Mouse (Mus musculus): Measurements from ENCODE around the gene Os9. TPM values are rescaled to one million over a fixed set of nuclear protein-coding genes. Genes with fewer than 3 reads are reported as not detected.
A peak's percentile ranks its signal among the peaks of the same experiment; 100 is the strongest.

The Os9 gene
- total and polyA plus RNA-seq, 2 experiments from 2014 or later: 114 to 126 TPM

DNA sequence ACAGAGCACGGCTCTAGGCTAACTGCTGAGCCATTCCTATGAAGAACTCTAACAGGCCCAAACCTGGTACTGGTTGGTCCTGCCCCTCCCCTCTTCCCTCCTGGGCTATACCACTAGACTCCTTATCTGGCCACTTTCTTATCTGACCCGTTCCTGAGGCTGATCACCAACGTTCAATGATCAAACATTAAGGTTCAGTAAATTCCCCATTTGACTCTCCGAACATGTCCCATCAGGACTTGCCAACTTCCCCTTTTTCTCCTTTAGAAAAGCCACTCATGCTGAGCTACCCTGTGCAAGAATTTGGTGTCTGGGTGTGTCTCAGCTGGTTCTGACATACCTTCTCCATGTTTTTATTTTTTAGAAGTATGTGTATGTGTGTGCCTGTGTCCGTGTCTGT lies 5.6 kb upstream of the Os9 start:
- Histone ChIP-seq H3K9ac (replicated peaks; ENCODE audit: low read length, poor library complexity, severe bottlenecking) (no peak overlapping the region), H3K4me2 (ENCODE audit: low read depth, low read length, poor library complexity, severe bottlenecking) (no peak overlapping the region), H3K27ac (ENCODE audit: low read depth, low read length) (no peak overlapping the region), H3K9me3 (ENCODE audit: low read length) (no peaks in the 10 kb centered on the region), H3K27me3 (ENCODE audit: insufficient read depth, low read length) (no peaks in the 10 kb centered on the region), H3K36me3 (ENCODE audit: insufficient read depth, low read length) (no peaks in the 10 kb centered on the region), H3K4me1 (ENCODE audit: insufficient read depth, low read length) (no peaks in the 10 kb centered on the region), H3K4me3 (ENCODE audit: low read depth, low read length) (no peak overlapping the region)
- no peak for TF ChIP-seq CTCF (IDR thresholded peaks at IDR 0.05)
- 83% methylated on average over 5 of the region's 5 CpGs for WGBS
- ATAC-seq (ENCODE audit: low FRiP score) (no peak), DNase-seq (ENCODE audit: low spot score) (no peak)

DNA sequence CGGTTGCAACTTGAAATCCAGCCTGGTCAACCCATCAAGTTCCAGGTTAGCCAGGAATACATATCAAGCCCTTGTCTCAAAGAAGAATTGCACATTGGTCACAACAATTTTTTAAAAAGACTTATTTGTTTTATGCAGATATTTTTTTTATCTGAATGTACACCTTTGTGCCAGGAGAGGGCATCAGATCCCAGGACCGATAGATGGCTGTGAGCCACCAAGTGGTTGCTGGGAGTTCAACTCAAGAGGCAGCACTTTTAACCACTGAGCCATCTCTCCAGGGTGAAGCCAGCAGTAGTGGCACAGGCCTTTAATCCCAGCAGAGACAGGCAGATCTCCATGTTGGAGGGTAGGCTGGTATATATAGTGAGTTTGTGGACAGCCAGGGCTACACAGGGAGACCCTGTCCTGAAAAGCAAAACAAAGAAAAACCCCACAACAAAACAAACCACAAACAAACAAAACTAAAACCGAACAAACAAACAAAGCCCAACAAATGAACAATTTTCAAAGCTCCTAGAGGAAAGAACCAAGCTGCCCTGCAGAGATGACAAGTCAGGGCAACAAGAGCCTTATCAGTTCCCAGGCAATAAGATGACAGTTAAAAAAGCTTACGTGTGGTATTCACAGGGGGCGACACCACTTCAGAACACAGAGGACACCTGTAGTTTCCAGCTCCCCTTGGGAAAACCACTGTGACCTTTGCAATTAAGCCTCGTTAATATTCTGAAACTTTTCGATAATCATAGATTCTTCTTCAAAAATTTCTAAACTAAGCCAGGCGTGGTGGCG lies 4.5 kb upstream of the Os9 start:
- ATAC-seq (ENCODE audit: low FRiP score): no peak
- WGBS: 73% methylated on average over 9 of the region's 9 CpGs

DNA sequence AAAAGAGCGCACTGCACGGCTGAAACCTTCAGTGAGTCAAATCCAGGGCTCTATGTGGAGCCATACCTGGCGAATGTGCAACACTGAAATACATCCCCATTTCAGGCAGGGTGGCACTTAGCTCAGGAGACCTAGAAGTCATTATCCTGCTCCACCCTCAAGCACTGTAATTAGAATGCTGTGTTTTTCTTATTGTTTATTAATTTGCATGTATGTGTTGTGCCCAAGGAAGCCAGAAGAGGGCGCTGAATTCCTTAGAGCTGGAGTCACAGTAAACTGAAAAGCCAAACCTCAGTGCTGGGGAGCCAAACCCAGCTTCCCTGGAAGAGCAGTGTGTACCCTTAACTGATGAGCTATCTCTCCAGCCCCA lies 2.5 kb upstream of the Os9 start:
- TF ChIP-seq CTCF (IDR thresholded peaks at IDR 0.05): peak; percentile 84
- Histone ChIP-seq H3K4me2 (ENCODE audit: low read depth, low read length, poor library complexity, severe bottlenecking) (peak overlapping the region; percentile 60), H3K27ac (ENCODE audit: low read depth, low read length) (peak overlapping the region; percentile 87), H3K9me3 (ENCODE audit: low read length) (no peaks in the 10 kb centered on the region), H3K9ac (replicated peaks; ENCODE audit: low read length, poor library complexity, severe bottlenecking) (peak overlapping the region; percentile 24; the same call in 1 of the 2 replicates), H3K4me1 (ENCODE audit: insufficient read depth, low read length) (no peaks in the 10 kb centered on the region), H3K27me3 (ENCODE audit: insufficient read depth, low read length) (no peaks in the 10 kb centered on the region), H3K4me3 (ENCODE audit: low read depth, low read length) (peak overlapping the region; percentile 25; the same call in 1 of the 2 replicates), H3K36me3 (ENCODE audit: insufficient read depth, low read length) (peaks cover 7% of the 10 kb centered on the region; the same call in 1 of the 2 replicates)
- DNase-seq (ENCODE audit: low spot score) (peak; percentile 85), ATAC-seq (ENCODE audit: low FRiP score) (no peak)
- WGBS: 5% methylated on average over 4 of the region's 4 CpGs

More for the DNA sequence above, 4.5 kb upstream of the Os9 start:
- no peak overlapping the region for H3K4me3 ChIP-seq (ENCODE audit: low read depth, low read length)
- no peaks in the 10 kb centered on the region for H3K4me1 ChIP-seq (ENCODE audit: insufficient read depth, low read length)
- peak; percentile 73 for DNase-seq (ENCODE audit: low spot score)
- no peaks in the 10 kb centered on the region for H3K27me3 ChIP-seq (ENCODE audit: insufficient read depth, low read length)
- H3K9ac ChIP-seq (replicated peaks; ENCODE audit: low read length, poor library complexity, severe bottlenecking): no peak overlapping the region
- TF ChIP-seq CTCF (IDR thresholded peaks at IDR 0.05): peak; percentile 78
- H3K9me3 ChIP-seq (ENCODE audit: low read length): no peaks in the 10 kb centered on the region
- no peak overlapping the region for H3K27ac ChIP-seq (ENCODE audit: low read depth, low read length)
- no peak overlapping the region for H3K4me2 ChIP-seq (ENCODE audit: low read depth, low read length, poor library complexity, severe bottlenecking)
- no peaks in the 10 kb centered on the region for H3K36me3 ChIP-seq (ENCODE audit: insufficient read depth, low read length)

DNA sequence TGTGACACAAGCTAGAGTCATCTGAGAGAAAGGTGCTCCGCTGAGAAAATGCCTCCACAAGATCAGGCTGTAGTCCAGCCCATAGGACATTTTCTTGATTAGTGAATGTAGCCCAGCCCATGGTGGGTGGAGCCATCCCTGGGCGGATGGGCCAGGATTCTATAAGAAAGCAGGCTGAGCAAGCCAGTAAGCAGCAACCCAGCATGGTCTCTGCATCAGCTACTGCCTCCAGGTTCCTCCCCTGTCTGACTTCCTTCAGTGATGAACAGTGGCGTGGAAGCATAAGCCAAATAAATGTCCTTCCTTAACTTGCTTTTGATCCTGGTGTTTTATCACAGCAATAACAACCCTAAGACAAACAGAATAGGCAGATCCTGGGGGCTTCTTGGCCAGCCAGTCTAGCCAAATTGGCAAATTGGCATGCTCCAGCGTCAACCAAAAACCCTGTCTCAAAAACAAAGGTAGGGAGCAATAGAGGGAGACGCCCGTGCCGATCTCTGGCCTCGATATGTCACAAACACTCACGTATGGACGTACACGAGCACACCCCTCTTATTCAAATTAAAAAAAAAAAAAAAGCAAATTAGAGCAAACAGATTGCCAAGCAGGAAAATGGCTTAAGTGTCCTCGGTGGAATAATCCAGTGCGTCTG lies 2.0 kb upstream of the Os9 start:
- no peak for TF ChIP-seq CTCF (IDR thresholded peaks at IDR 0.05)
- Histone ChIP-seq H3K9ac (replicated peaks; ENCODE audit: low read length, poor library complexity, severe bottlenecking) (peak overlapping the region; percentile 24; the same call in 1 of the 2 replicates), H3K36me3 (ENCODE audit: insufficient read depth, low read length) (peaks cover 7% of the 10 kb centered on the region; the same call in 1 of the 2 replicates), H3K4me3 (ENCODE audit: low read depth, low read length) (peak overlapping the region; percentile 25), H3K4me1 (ENCODE audit: insufficient read depth, low read length) (no peaks in the 10 kb centered on the region), H3K4me2 (ENCODE audit: low read depth, low read length, poor library complexity, severe bottlenecking) (peak overlapping the region; percentile 60), H3K9me3 (ENCODE audit: low read length) (no peaks in the 10 kb centered on the region), H3K27ac (ENCODE audit: low read depth, low read length) (peak overlapping the region; percentile 87), H3K27me3 (ENCODE audit: insufficient read depth, low read length) (no peaks in the 10 kb centered on the region)
- 3% methylated on average over 13 of the region's 13 CpGs for WGBS
- DNase-seq (ENCODE audit: low spot score) (peak; percentile 83), ATAC-seq (ENCODE audit: low FRiP score) (peak; percentile 31; the same call in 1 of the 2 replicates)

DNA sequence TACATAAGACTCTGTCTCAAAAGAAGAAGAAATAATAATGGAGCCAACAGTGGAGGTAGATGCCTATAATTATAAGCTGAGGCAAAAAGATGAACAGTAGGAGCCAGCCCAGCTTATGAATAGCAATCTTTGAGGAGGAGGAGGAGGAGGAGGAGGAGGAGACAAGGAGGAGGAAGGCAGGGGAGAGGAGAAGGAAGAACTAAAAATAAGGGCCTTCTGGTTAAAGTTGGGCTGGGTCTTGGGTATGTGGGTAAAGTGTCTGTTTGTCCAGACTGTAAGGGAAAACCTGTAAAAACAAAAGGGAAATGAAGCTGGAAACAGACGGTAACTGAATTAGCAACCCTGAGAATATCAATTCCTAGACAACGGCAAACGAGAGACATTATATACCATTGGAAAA lies 1.1 kb upstream of the Os9 start:
- Histone ChIP-seq H3K4me2 (ENCODE audit: low read depth, low read length, poor library complexity, severe bottlenecking) (peak overlapping the region; percentile 60), H3K9me3 (ENCODE audit: low read length) (no peaks in the 10 kb centered on the region), H3K27me3 (ENCODE audit: insufficient read depth, low read length) (no peaks in the 10 kb centered on the region), H3K4me1 (ENCODE audit: insufficient read depth, low read length) (no peaks in the 10 kb centered on the region), H3K4me3 (ENCODE audit: low read depth, low read length) (peak overlapping the region; percentile 85), H3K9ac (replicated peaks; ENCODE audit: low read length, poor library complexity, severe bottlenecking) (peak overlapping the region; percentile 56; the same call in 1 of the 2 replicates), H3K27ac (ENCODE audit: low read depth, low read length) (peak overlapping the region; percentile 87), H3K36me3 (ENCODE audit: insufficient read depth, low read length) (peaks cover 12% of the 10 kb centered on the region)
- DNase-seq (ENCODE audit: low spot score) (no peak), ATAC-seq (ENCODE audit: low FRiP score) (no peak)
- WGBS: 82% methylated on average over 3 of the region's 3 CpGs
- no peak for TF ChIP-seq CTCF (IDR thresholded peaks at IDR 0.05)
